Mouse (Mus musculus): ENCODE results near the gene Slc13a3.

DNA sequence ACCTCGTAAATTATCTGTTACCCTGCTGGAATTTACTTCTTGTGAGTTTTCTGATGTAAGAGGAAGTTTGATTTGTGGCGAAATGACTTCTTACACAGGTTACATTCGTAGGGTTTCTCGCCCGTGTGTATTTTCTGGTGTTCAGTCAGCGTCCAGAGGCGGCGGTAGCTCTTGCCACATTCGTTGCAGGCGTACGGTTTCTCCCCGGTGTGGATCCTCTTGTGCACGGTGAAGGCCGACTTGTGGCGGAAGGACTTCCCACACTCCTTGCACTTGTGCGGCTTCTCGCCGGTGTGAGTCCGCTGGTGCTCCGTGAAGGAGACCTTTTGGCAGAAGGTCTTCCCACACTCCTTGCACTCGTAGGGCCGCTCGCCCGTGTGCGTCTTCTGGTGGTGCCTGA is 93.0 kb downstream of the Slc13a3 start:
- no peak for TF ChIP-seq POLR2A (IDR thresholded peaks at IDR 0.05; ENCODE audit: borderline replicate concordance, control insufficient read depth, low read depth, low read length)
- no peak for TF ChIP-seq CTCF (IDR thresholded peaks at IDR 0.05; ENCODE audit: control insufficient read depth, insufficient read depth, low read length)
